ENCODE assay signal across 7 mouse cellular contexts in genomic region chr10:63429785-63430305, GRCm38 (mm10). TPM values are rescaled to one million over a fixed set of nuclear protein-coding genes. Genes with fewer than 3 reads are reported as not detected.
A peak's percentile ranks its signal among the peaks of the same experiment; 100 is the strongest.
DNase-seq lines count a peak whose midpoint lies in the region; ATAC-seq lines count a peak whose summit lies in the region.

Gene Ctnna3, plus strand, starts transcription at chr10:63430098.

- peak; percentile 92 to 95 for DNase-seq in adrenal gland, adult (ENCODE audit: inconsistent age in 2 of 2, low spot score in 1 of 2)
- DNase-seq in embryo, embryonic 10.5 days (ENCODE audit: low spot score), result peak; percentile 94
- peak; percentile 87 for DNase-seq in gastrocnemius, postnatal 14 days
- DNase-seq in left cerebral cortex, postnatal 10 days (ENCODE audit: extremely low spot score in 1 of 2, low spot score in 2 of 2), result peak; percentile 82 to 92
- peak; percentile 87 for DNase-seq in right cerebral cortex, postnatal 25 days

- intact Hi-C loops in gastrocnemius, postnatal 14 days (cut with DNase I; ENCODE audit: low total_unique reads), result loop anchor here (10.0 kb wide), 1 partner anchor 265 kb away; no protein-coding TSS in a partner anchor
- intact Hi-C loops in left cerebral cortex, postnatal 10 days (cut with DNase I), result loop anchor here (10.0 kb wide), 2 partner anchors 145 to 655 kb away; no protein-coding TSS in a partner anchor

- peak; percentile 88 for ATAC-seq in inflammation-experienced regulatory T-cells, adult 6 months
- ATAC-seq in megakaryocyte-erythroid progenitor cell, adult 5-6 weeks (replicated peaks; ENCODE audit: low FRiP score, low TSS enrichment, poor library complexity, severe bottlenecking), result peak; percentile 91

RNA-seq across cellular contexts. Expression of gene Ctnna3, which starts in this region (rescaled TPM):
- 10 to 100 TPM; 19.1 to 20.2 TPM for total RNA-seq in gastrocnemius, postnatal 14 days (2021)
- under 1 TPM in 1 of 3 experiments, not detected in 2; 0.12 TPM for polyA plus RNA-seq in inflammation-experienced regulatory T-cells, adult 6 months (2017; shearing (Covaris generic))
- total RNA-seq in left cerebral cortex, postnatal 10 days (2021), result 1 to 10 TPM; 1.4 TPM
- not detected in 2 replicates for total RNA-seq in megakaryocyte-erythroid progenitor cell, adult 5-6 weeks (2014; fragmentation: Nextera tagmentation)
- not detected in 2 replicates for total RNA-seq in megakaryocyte-erythroid progenitor cell, adult 5-6 weeks (2017)

Comparison
In these comparisons a context has a peak if more than half of its experiments do, and no peak if none do; other contexts are left out.
1. Peak in every context shown above with its lines: DNase-seq and ATAC-seq.
2. RNA of gene Ctnna3 (total RNA-seq): 19.1 to 20.2 TPM in gastrocnemius, postnatal 14 days; 1.4 TPM in left cerebral cortex, postnatal 10 days and not detected in megakaryocyte-erythroid progenitor cell, adult 5-6 weeks; every median in the first group is over 4 times any median in the second.
3. Peak in ATAC-seq in inflammation-experienced regulatory T-cells, adult 6 months; RNA of the gene not detected or under 1 TPM.
4. Peak in ATAC-seq in megakaryocyte-erythroid progenitor cell, adult 5-6 weeks; RNA of the gene not detected or under 1 TPM.